Mouse (Mus musculus) left cerebral cortex, adult 2 months (tissue): ENCODE measurements at regions not wholly inside any gene's neighbourhood (a gene's known extent, or its start where the extent isn't known, plus 50 kb on each side); places are given as distances from the start of the nearest gene placed in this dataset.
A peak's percentile ranks its signal among the peaks of the same experiment; 100 is the strongest.

Experiments used
- DNase-seq, 2 experiments: peaks; one replicate each; pipeline ENCODE4 v3.0.0; 2021 to 2022; ENCODE audit warnings: low spot score in 2 of 2, mixed read lengths in 1 of 2; ENCODE audit errors: extremely low spot score in 1 of 2
- H3K27ac ChIP-seq: fragments of 200-600 bp; 2 replicates; pipeline ENCODE4 v1.8.1; 2022
- H3K4me3 ChIP-seq: fragments of 200-600 bp; 2 replicates; pipeline ENCODE4 v1.8.1; 2022
- CTCF ChIP-seq: fragments of 200-600 bp; IDR thresholded peaks from 2 replicates; pipeline ENCODE4 v1.8.1; 2022; ENCODE audit warnings: antibody characterized with exemption, mild to moderate bottlenecking, moderate library complexity
- intact Hi-C: fragments of 180-260 bp; cut with DNase I; formaldehyde crosslinking; loops from one replicate; pipeline ENCODE4 v1.15.1; 2025

- intact Hi-C loops = no loop called here
- DNase-seq = no peak
- Histone ChIP-seq H3K4me3 (no peak overlapping the region), H3K27ac (no peak overlapping the region)
- TF ChIP-seq CTCF = no peak
Measured at GRCm38 (mm10) chr1:35851681-35852409, 216.4 kb upstream of the Hs6st1 start.

DNA sequence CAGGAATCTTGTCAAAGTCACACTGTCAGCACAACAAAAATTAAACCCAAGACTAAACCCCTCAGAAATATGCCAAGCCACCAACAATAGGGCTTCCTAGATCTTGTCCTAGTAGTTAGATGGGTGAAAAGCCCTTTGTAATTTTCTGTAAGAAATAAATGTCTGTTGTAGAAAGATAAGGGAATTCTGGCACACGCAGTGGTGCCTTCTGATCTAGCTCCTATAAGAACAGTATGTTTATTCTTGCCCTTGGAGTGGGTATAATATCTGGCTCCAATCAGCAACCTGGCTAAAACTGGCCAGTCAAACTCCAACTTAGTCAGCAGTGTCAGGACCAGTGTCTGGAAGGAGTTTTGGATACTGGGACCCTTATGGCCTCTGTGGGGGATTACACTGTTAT, 215.2 kb upstream of the Hs6st1 start:
- intact Hi-C loops = no loop called here

DNA sequence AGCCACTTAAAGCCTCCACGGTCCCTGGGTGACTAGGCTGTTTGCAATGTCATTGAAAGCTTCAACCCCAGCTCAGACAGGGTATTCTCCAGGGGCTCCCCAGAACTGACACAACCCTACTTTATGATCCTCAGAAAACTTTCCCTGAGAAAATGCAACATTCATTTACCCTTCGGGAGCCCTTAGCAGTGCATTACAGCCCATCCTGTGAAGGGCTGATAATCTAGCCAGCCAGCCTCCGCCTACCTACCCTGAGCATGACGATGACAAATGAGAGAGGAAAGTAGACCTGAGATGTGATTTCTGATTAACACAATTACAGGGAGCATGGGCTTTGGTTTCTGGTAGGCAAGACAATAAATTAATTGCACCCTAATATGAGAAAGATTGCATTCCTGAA, 212.6 kb upstream of the Hs6st1 start:
- intact Hi-C loops = no loop called here
- TF ChIP-seq CTCF = no peak
- DNase-seq = no peak
- no peak overlapping the region for H3K27ac ChIP-seq
- no peak overlapping the region for H3K4me3 ChIP-seq

More for the DNA sequence above, 215.2 kb upstream of the Hs6st1 start:
- no peak overlapping the region for H3K27ac ChIP-seq
- no peak for TF ChIP-seq CTCF
- DNase-seq = no peak
- H3K4me3 ChIP-seq = no peak overlapping the region

DNA sequence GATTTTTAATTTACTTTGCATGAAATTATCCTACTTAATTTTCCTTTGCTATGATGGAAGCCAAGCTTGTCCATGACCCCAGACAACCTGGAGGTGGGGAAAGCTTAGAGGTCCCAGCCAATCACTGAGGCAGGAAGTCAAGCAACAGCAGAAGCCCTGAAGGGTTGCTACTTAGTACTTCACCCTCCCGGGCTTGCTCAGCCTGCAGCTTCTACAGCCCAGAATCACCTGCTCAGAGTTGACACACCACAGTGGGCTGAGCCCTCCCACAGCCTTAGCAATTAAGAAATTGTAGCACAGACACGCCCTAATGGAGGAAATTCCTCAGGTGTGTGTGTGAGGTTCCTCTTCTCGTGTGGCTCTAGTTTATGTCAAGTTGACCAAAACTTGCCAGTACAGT, 209.9 kb upstream of the Hs6st1 start:
- Histone ChIP-seq H3K4me3 (no peak overlapping the region), H3K27ac (no peak overlapping the region)
- TF ChIP-seq CTCF = no peak
- intact Hi-C loops = no loop called here
- no peak for DNase-seq

GRCm38 (mm10) chr1:35860779-35861178, 207.4 kb upstream of the Hs6st1 start:
- intact Hi-C loops = no loop called here
- TF ChIP-seq CTCF = no peak
- H3K4me3 ChIP-seq = no peak overlapping the region
- DNase-seq = no peak
- no peak overlapping the region for H3K27ac ChIP-seq

DNA sequence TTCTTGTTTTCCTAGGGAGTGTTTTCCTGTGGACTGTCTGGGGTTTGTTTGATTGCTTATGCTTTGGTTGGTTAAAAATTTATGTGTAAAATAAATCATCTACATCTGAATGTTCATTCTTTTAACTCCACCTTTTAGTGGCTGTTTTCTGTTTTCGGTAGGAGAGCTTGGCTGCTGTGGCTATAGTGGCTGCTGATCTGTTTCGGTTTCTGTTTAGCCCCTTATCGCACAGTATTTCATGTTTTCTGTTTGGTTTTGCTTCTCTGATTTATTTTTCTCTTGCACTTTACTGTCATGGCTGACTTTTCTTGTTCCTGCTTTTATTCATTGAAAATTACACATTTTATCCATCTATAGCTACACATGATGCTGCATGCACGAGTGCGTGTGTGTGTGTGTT, 206.0 kb upstream of the Hs6st1 start:
- Histone ChIP-seq H3K27ac (no peak overlapping the region), H3K4me3 (no peak overlapping the region)
- no peak for TF ChIP-seq CTCF
- intact Hi-C loops = no loop called here
- DNase-seq = no peak

DNA sequence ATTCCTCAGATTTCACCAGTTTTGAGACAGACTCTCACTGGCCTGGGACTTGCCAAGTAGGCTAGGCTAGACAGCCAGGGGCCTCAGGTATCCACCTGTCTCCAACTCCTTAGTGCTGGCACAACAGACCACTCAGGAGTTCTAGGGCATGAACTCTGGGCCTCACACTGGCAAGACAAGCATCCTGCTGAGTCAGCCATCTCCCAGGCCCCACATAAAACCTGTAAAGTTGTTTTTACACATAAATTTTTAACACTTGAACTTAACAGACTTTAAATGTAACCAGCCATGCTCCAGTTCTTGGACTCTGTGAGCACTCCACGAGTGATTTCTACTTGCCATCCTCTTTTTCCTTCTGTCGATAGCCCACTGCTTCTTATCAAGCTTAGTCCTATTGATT, 205.5 kb upstream of the Hs6st1 start:
- Histone ChIP-seq H3K27ac (no peak overlapping the region), H3K4me3 (no peak overlapping the region)
- no peak for TF ChIP-seq CTCF
- DNase-seq = no peak
- intact Hi-C loops = no loop called here

GRCm38 (mm10) chr1:35864246-35864645, 204.0 kb upstream of the Hs6st1 start:
- intact Hi-C loops = no loop called here

GRCm38 (mm10) chr1:35865263-35865662, 202.9 kb upstream of the Hs6st1 start:
- intact Hi-C loops = no loop called here
- no peak overlapping the region for H3K4me3 ChIP-seq
- no peak for TF ChIP-seq CTCF
- no peak overlapping the region for H3K27ac ChIP-seq
- no peak for DNase-seq

More at GRCm38 (mm10) chr1:35864246-35864645, 204.0 kb upstream of the Hs6st1 start:
- H3K4me3 ChIP-seq = no peak overlapping the region
- TF ChIP-seq CTCF = no peak
- DNase-seq = peak in 1 of 2 experiments; percentile 30
- H3K27ac ChIP-seq = no peak overlapping the region

DNA sequence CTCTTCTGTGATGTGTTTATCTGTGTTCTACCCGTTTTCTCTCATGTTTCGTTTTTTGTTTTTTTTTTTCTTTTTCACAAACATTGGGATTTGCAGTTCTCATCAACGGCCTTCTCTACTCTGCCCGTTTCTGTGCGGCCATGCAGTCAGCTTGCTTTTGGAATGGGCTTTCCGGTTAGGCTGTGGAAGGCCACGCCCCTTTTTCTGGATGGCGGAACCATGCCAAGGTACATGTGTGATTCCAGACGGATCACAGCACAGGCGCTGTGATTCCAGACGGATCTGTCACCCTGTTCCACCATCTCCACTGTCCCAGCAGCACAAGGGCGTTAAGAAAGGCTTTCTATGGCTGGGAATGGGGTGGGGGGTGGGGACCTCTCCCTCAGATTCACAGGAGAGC, 201.6 kb upstream of the Hs6st1 start:
- Histone ChIP-seq H3K27ac (no peak overlapping the region), H3K4me3 (no peak overlapping the region)
- intact Hi-C loops = no loop called here
- DNase-seq = no peak
- TF ChIP-seq CTCF = no peak

DNA sequence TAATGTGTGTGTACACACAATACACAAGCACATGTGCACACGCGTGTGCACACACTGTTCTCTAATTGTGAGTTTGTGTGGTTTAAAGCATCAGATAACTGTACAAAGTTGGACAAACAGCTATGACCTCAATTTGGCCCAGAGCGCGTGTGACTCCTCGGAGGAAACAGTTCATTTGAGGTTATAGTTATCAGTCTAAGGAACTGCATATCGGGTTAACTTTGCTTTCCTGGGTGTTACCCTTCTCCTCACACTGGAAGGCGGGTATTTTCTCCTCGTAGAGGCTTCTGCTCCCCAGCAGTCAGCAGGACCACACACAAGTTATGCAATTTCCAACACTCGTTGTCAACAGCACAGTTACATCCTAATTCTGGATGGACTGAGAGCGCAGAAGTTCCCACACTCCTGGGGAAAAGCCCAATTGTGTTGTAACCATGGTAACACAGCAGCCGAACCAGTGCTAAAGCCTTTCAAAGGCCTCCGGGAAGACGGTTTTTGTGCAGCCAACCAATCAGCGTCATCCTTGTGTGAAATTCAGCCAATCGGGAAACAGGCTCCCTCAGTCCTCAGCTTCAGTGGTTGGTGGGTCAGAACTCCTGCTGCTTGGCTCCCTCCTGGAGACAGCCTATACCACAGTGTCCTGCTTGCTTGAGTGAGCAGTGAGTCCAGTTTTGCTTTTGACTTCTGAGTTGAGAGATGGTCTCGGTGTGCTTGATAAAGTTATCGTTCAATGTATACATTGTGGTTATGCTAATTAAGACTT, 198.6 kb upstream of the Hs6st1 start:
- Histone ChIP-seq H3K4me3 (peak overlapping the region; percentile 16; the same call in 1 of the 2 replicates), H3K27ac (no peak overlapping the region)
- intact Hi-C loops = no loop called here
- TF ChIP-seq CTCF = no peak
- peak; percentile 76 to 79 for DNase-seq

DNA sequence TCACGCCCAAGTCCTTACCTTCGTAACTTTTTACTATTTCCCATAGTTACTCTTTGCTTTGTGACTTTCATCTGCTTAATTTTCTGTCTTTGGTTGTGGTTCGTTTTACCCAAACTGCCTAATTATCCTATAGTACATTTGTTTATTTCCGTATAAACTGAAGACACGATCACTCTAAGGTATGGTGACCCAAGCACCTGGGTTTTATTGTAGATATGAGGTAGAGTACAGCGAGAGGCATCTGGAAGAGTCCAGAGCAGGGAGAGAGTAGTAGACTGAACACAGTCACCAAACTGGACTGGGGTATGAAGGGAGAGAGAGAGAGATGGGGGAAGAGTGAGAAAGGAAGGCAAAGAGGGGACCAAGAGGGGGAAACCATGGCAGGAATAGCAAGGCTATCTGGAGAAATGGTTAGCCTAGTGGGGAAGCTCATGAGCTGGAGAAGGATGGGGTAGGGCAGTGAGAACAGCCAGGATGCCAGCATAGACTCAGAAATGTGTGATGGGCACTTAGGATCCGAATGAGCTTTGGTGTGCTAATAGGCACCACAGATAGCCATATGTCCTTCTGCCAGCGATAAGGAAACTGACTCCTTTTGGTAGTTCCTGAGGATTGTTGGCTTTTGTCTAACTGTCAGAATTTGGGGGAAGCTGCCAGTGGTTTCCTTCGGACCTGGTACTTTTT, 197.9 kb upstream of the Hs6st1 start:
- no peak for TF ChIP-seq CTCF
- intact Hi-C loops = no loop called here
- Histone ChIP-seq H3K27ac (no peak overlapping the region), H3K4me3 (peak overlapping the region; percentile 16; the same call in 1 of the 2 replicates)
- DNase-seq = no peak
